Mouse (Mus musculus): ENCODE results near the gene Trmu. TPM values are rescaled to one million over a fixed set of nuclear protein-coding genes. Genes with fewer than 3 reads are reported as not detected.

Trmu gene
- polyA plus RNA-seq, 1 experiment = 1.6 TPM

DNA sequence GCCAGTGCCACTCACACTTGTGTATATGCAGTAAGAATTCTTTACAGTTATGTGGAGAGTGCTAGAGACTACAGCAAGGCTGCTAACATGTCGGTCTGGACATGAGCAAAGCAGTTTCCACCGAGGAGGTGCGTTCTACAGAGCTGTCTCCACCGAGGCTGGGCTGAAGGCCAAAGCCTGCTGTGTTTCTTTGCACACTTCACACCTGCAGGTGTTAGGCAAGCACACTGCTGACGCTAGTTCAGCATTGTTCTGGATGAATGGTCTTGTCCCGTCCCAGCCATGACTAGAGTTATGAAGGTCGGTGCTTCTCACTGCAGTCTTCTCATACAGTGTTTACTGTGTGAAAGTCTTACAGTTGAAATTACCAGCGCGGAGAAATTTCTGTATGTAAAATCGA, 12.9 kb downstream of the Trmu start:
- TF ChIP-seq GATA1 (IDR thresholded peaks at IDR 0.05; ENCODE audit: low read length) (no peak), TAL1 (IDR thresholded peaks at IDR 0.05; ENCODE audit: low read length) (no peak)
- Histone ChIP-seq H3K4me3 (replicated peaks) (no peak overlapping the region), H3K9me3 (ENCODE audit: control insufficient read depth, low read length) (no peaks in the 10 kb centered on the region), H3K36me3 (ENCODE audit: control insufficient read depth) (peaks cover 74% of the 10 kb centered on the region), H3K27me3 (ENCODE audit: control insufficient read depth) (no peaks in the 10 kb centered on the region), H3K4me1 (ENCODE audit: control insufficient read depth) (0 out of 2 replicates have a peak, but pooled peaks cover 2% of the 10 kb centered on the region)

- no peaks in the 10 kb centered on the region for H3K27me3 ChIP-seq (ENCODE audit: control insufficient read depth)
- H3K9me3 ChIP-seq (ENCODE audit: control insufficient read depth, low read length) = no peaks in the 10 kb centered on the region
- 0 out of 2 replicates have a peak, but pooled peaks cover 2% of the 10 kb centered on the region for H3K4me1 ChIP-seq (ENCODE audit: control insufficient read depth)
- H3K4me3 ChIP-seq (replicated peaks) = no peak overlapping the region
- TF ChIP-seq TAL1 (IDR thresholded peaks at IDR 0.05; ENCODE audit: low read length) = no peak
- TF ChIP-seq GATA1 (IDR thresholded peaks at IDR 0.05; ENCODE audit: low read length) = no peak
- peaks cover 80% of the 10 kb centered on the region for H3K36me3 ChIP-seq (ENCODE audit: control insufficient read depth)
Measured at GRCm38 (mm10) chr15:85892498-85893118, 13.5 kb downstream of the Trmu start.

DNA sequence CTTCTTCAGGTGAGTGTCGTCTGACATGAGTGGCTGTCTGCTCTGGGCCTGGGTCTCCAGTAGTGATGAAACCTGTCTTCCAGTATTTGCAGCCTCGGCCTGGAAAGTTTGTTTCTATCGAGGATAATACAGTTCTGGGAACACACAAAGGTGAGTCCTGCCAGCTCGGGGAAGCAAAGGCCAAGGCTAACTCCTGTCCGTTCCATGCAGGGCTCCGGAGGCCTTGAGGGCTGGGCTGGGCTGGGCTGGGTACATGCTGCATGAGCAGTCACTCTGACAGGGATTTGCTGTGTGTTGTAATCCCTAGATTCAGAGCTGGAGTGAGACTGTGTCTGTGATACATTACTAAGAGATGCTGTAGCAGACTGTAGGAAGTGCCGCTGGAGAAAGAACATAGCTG, 14.8 kb downstream of the Trmu start:
- Histone ChIP-seq H3K27me3 (ENCODE audit: control insufficient read depth) (no peaks in the 10 kb centered on the region), H3K4me1 (ENCODE audit: control insufficient read depth) (0 out of 2 replicates have a peak, but pooled peaks cover 2% of the 10 kb centered on the region), H3K9me3 (ENCODE audit: control insufficient read depth, low read length) (no peaks in the 10 kb centered on the region), H3K36me3 (ENCODE audit: control insufficient read depth) (peaks cover 83% of the 10 kb centered on the region), H3K4me3 (replicated peaks) (no peak overlapping the region)
- TF ChIP-seq GATA1 (IDR thresholded peaks at IDR 0.05; ENCODE audit: low read length) (no peak), TAL1 (IDR thresholded peaks at IDR 0.05; ENCODE audit: low read length) (no peak)

DNA sequence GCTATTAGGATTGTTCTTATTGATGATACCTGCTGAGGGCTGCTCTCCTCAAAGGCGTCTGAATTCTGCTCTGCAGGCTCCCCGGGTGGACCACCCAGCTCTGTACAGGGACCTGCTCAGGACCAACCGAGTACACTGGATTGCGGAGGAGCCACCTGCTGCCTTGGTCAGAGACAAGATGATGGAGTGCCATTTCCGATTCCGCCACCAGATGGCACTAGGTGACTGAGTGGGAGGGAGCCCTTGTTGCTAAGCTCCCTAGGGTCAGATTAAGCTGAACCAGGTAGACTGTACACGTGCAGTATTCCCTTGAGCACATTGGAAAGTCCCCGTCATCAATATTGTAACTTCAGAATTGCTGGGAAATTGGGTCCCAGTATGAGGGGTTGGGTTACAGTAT, 17.2 kb downstream of the Trmu start:
- no peak overlapping the region for H3K4me3 ChIP-seq (replicated peaks)
- H3K4me1 ChIP-seq (ENCODE audit: control insufficient read depth) = no peaks in the 10 kb centered on the region
- H3K36me3 ChIP-seq (ENCODE audit: control insufficient read depth) = peaks cover 69% of the 10 kb centered on the region
- no peak for TF ChIP-seq GATA1 (IDR thresholded peaks at IDR 0.05; ENCODE audit: low read length)
- TF ChIP-seq TAL1 (IDR thresholded peaks at IDR 0.05; ENCODE audit: low read length) = no peak
- no peaks in the 10 kb centered on the region for H3K27me3 ChIP-seq (ENCODE audit: control insufficient read depth)
- no peaks in the 10 kb centered on the region for H3K9me3 ChIP-seq (ENCODE audit: control insufficient read depth, low read length)

- TF ChIP-seq TAL1 (IDR thresholded peaks at IDR 0.05; ENCODE audit: low read length) (no peak), GATA1 (IDR thresholded peaks at IDR 0.05; ENCODE audit: low read length) (no peak)
- Histone ChIP-seq H3K27me3 (ENCODE audit: control insufficient read depth) (no peaks in the 10 kb centered on the region), H3K4me1 (ENCODE audit: control insufficient read depth) (no peaks in the 10 kb centered on the region), H3K36me3 (ENCODE audit: control insufficient read depth) (peaks cover 60% of the 10 kb centered on the region), H3K9me3 (ENCODE audit: control insufficient read depth, low read length) (no peaks in the 10 kb centered on the region), H3K4me3 (replicated peaks) (no peak overlapping the region)
Measured at GRCm38 (mm10) chr15:85897113-85897512, 18.0 kb downstream of the Trmu start.

GRCm38 (mm10) chr15:85899396-85899795, 20.3 kb downstream of the Trmu start:
- no peaks in the 10 kb centered on the region for H3K27me3 ChIP-seq (ENCODE audit: control insufficient read depth)
- H3K36me3 ChIP-seq (ENCODE audit: control insufficient read depth) = peaks cover 37% of the 10 kb centered on the region
- H3K4me3 ChIP-seq (replicated peaks) = no peak overlapping the region
- H3K4me1 ChIP-seq (ENCODE audit: control insufficient read depth) = no peaks in the 10 kb centered on the region
- TF ChIP-seq GATA1 (IDR thresholded peaks at IDR 0.05; ENCODE audit: low read length) = no peak
- TF ChIP-seq TAL1 (IDR thresholded peaks at IDR 0.05; ENCODE audit: low read length) = no peak
- no peaks in the 10 kb centered on the region for H3K9me3 ChIP-seq (ENCODE audit: control insufficient read depth, low read length)

DNA sequence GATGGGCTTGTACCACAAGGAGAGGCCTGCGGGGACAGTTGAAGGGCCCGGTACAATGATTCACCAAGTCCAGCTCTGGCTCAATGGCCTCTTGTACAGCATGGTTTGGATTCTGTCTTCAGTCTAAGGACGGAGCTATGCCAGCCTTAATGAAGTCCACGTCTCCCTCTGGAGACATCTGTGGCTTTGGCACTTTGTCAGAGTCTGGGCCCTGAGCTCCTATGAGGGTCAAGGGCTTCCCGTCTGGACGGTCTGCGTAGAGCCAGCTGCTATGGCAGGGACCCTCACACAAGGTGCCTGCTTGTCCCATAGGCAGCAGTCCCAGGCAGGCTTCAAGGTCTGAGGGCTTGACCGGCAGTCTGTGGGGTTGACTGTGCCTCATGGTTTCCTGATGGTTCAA, 21.2 kb downstream of the Trmu start:
- Histone ChIP-seq H3K4me1 (ENCODE audit: control insufficient read depth) (no peaks in the 10 kb centered on the region), H3K9me3 (ENCODE audit: control insufficient read depth, low read length) (no peaks in the 10 kb centered on the region), H3K36me3 (ENCODE audit: control insufficient read depth) (peaks cover 28% of the 10 kb centered on the region), H3K4me3 (replicated peaks) (no peak overlapping the region), H3K27me3 (ENCODE audit: control insufficient read depth) (no peaks in the 10 kb centered on the region)
- TF ChIP-seq GATA1 (IDR thresholded peaks at IDR 0.05; ENCODE audit: low read length) (no peak), TAL1 (IDR thresholded peaks at IDR 0.05; ENCODE audit: low read length) (no peak)

DNA sequence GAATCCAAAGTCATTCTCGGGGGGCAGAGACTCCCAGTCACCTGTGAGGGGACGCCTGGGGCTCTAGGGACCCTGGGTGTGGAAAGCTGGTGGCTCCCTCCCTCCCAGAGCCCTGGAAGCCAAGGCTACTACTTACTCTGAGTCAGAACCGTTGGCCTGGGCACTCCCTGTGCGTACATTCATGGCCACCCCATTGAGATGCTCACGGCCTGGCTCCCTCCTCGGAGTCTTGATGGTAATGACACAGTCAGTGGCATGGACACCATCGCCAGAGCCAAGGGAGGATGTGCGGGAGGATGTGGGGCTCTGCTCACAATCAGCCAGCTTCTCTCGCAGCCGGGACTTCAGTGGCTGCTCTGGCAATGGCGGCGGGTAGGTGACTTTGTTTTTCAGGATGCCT, 21.7 kb downstream of the Trmu start:
- Histone ChIP-seq H3K9me3 (ENCODE audit: control insufficient read depth, low read length) (no peaks in the 10 kb centered on the region), H3K27me3 (ENCODE audit: control insufficient read depth) (no peaks in the 10 kb centered on the region), H3K36me3 (ENCODE audit: control insufficient read depth) (peaks cover 23% of the 10 kb centered on the region), H3K4me3 (replicated peaks) (no peak overlapping the region), H3K4me1 (ENCODE audit: control insufficient read depth) (no peaks in the 10 kb centered on the region)
- TF ChIP-seq TAL1 (IDR thresholded peaks at IDR 0.05; ENCODE audit: low read length) = no peak
- no peak for TF ChIP-seq GATA1 (IDR thresholded peaks at IDR 0.05; ENCODE audit: low read length)

GRCm38 (mm10) chr15:85902505-85902904, 23.4 kb downstream of the Trmu start:
- no peaks in the 10 kb centered on the region for H3K9me3 ChIP-seq (ENCODE audit: control insufficient read depth, low read length)
- peaks cover 6% of the 10 kb centered on the region for H3K36me3 ChIP-seq (ENCODE audit: control insufficient read depth)
- H3K4me1 ChIP-seq (ENCODE audit: control insufficient read depth) = no peaks in the 10 kb centered on the region
- H3K27me3 ChIP-seq (ENCODE audit: control insufficient read depth) = no peaks in the 10 kb centered on the region
- H3K4me3 ChIP-seq (replicated peaks) = no peak overlapping the region
- TF ChIP-seq GATA1 (IDR thresholded peaks at IDR 0.05; ENCODE audit: low read length) (no peak), TAL1 (IDR thresholded peaks at IDR 0.05; ENCODE audit: low read length) (no peak)

GRCm38 (mm10) chr15:85903826-85904225, 24.7 kb downstream of the Trmu start:
- no peak for TF ChIP-seq TAL1 (IDR thresholded peaks at IDR 0.05; ENCODE audit: low read length)
- TF ChIP-seq GATA1 (IDR thresholded peaks at IDR 0.05; ENCODE audit: low read length) = no peak
- Histone ChIP-seq H3K4me3 (replicated peaks) (no peak overlapping the region), H3K27me3 (ENCODE audit: control insufficient read depth) (no peaks in the 10 kb centered on the region)

More at GRCm38 (mm10) chr15:85903826-85904225, 24.7 kb downstream of the Trmu start:
- Histone ChIP-seq H3K4me1 (ENCODE audit: control insufficient read depth) (no peaks in the 10 kb centered on the region), H3K36me3 (ENCODE audit: control insufficient read depth) (no peaks in the 10 kb centered on the region), H3K9me3 (ENCODE audit: control insufficient read depth, low read length) (no peaks in the 10 kb centered on the region)

Measured in erythroblast, embryonic 14.5 days (primary cell).